Mouse (Mus musculus): ENCODE measurements at regions not wholly inside any gene's neighbourhood (a gene's known extent, or its start where the extent isn't known, plus 50 kb on each side); places are given as distances from the start of the nearest gene placed in this dataset.

GRCm38 (mm10) chr3:54443791-54444190 is 82.9 kb downstream of the Postn start:
- 71% methylated on average over 1 of the region's 1 CpGs for WGBS
- no peaks in the 10 kb centered on the region for H3K36me3 ChIP-seq

DNA sequence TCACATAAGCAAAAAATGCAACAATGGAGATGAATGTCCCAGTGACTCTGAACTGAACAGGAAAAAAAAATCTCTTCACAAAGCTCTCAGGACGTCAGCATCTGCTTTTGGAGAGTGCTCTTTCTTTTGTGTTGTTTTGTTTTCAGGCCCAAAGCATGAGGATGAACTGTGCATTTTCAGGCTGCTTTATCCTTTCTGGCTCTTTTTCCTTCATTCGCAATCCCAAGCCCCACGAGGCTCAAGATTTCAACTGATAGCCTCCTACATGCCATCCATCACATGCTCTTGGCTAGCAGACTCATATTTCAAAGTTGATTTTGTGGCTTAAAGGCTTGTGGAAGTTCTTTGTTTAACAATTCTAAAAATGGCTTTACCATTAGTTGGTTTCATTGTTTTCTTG is 86.0 kb downstream of the Postn start:
- peaks cover 3% of the 10 kb centered on the region; the same call in 1 of the 2 replicates for H3K4me1 ChIP-seq
- no peaks in the 10 kb centered on the region for H3K36me3 ChIP-seq
- H3K9ac ChIP-seq: no peak overlapping the region
- no peaks in the 10 kb centered on the region for H3K9me3 ChIP-seq
- no peaks in the 10 kb centered on the region for H3K27me3 ChIP-seq
- no peak overlapping the region for H3K27ac ChIP-seq
- ATAC-seq (ENCODE audit: low FRiP score, low read depth): no peak
- WGBS: 52% methylated on average over 3 of the region's 3 CpGs
- no peak overlapping the region for H3K4me3 ChIP-seq
- H3K4me2 ChIP-seq (replicated peaks): no peak overlapping the region

More at GRCm38 (mm10) chr3:54443791-54444190, 82.9 kb downstream of the Postn start:
- peaks cover 3% of the 10 kb centered on the region; the same call in 1 of the 2 replicates for H3K4me1 ChIP-seq
- no peak for ATAC-seq (ENCODE audit: low FRiP score, low read depth)
- H3K4me2 ChIP-seq (replicated peaks): no peak overlapping the region
- no peak overlapping the region for H3K9ac ChIP-seq
- H3K9me3 ChIP-seq: no peaks in the 10 kb centered on the region
- no peaks in the 10 kb centered on the region for H3K27me3 ChIP-seq
- H3K4me3 ChIP-seq: no peak overlapping the region
- H3K27ac ChIP-seq: no peak overlapping the region

DNA sequence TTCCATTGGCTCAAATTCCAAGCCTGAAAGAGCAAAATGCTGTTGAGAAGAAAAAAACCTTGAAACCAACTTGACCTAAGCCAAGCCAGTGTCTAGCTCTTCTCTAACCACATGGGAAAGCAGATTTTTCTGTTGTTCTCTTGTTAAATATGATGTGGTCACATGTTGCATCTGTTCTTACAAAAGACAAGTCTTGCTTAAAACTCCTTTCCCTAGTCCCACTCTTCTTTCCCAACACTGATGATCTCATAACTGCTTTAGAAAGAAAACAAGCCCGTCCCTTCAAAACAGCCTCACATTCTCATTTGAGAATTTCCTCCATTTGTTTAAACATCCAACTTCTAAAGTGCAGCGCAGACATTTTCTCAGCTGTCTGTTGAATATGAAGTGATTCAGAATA is 96.5 kb downstream of the Postn start:
- WGBS: 82% methylated on average over 2 of the region's 2 CpGs
- H3K9ac ChIP-seq: no peak overlapping the region

DNA sequence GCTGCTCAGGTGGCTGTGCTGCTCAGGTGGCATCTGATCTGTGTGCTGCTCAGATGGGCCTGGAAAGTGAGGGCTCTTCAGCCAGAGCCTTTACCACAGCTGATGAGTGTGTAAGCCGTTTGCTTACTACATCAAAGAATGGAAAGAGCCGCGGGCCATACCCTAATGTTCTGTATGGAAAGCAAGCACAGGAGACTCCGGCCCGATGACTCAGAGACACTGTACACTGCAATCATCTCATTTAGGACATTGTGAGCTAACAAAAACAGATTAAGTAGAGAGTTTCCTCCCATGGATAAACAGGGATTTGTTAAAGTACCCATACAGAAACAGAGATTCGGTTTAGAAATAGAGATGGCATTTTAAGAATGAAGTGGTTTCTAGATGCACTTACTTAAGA is 100.5 kb downstream of the Postn start:
- Histone ChIP-seq H3K9ac (no peak overlapping the region), H3K36me3 (no peaks in the 10 kb centered on the region), H3K9me3 (no peaks in the 10 kb centered on the region), H3K4me3 (no peak overlapping the region), H3K27me3 (no peaks in the 10 kb centered on the region), H3K4me2 (replicated peaks) (no peak overlapping the region), H3K4me1 (0 out of 2 replicates have a peak, but pooled peaks cover 5% of the 10 kb centered on the region), H3K27ac (no peak overlapping the region)
- ATAC-seq (ENCODE audit: low FRiP score, low read depth): no peak
- 87% methylated on average over 6 of the region's 6 CpGs for whole genome bisulfite sequencing

More for the DNA sequence above, 96.5 kb downstream of the Postn start:
- H3K9me3 ChIP-seq: no peaks in the 10 kb centered on the region
- no peak overlapping the region for H3K4me3 ChIP-seq
- H3K27ac ChIP-seq: no peak overlapping the region
- H3K4me2 ChIP-seq (replicated peaks): no peak overlapping the region
- ATAC-seq (ENCODE audit: low FRiP score, low read depth): no peak
- H3K27me3 ChIP-seq: no peaks in the 10 kb centered on the region
- 0 out of 2 replicates have a peak, but pooled peaks cover 5% of the 10 kb centered on the region for H3K4me1 ChIP-seq
- no peaks in the 10 kb centered on the region for H3K36me3 ChIP-seq

DNA sequence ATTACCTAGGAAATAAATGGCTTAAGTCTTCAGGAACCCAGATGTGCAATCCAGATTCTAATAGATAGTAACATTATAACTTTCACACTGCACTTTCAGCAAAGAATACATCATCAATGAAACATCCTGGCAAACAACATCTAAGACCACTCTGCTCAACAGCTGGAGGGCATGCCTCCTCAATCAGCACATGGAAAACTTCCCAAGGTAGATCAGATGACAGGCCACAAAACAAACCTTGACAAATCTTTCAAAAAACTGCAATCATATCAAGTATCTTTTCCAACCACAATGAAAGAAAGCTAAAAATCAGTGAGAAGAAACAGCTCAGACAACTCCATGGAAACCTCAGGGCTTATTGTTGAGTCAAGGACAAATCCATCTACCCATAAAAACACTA is 105.2 kb downstream of the Postn start:
- no peak overlapping the region for H3K4me3 ChIP-seq
- no peak overlapping the region for H3K4me2 ChIP-seq (replicated peaks)
- no peak overlapping the region for H3K9ac ChIP-seq
- no peaks in the 10 kb centered on the region for H3K36me3 ChIP-seq
- ATAC-seq (ENCODE audit: low FRiP score, low read depth): no peak
- no peak overlapping the region for H3K27ac ChIP-seq
- H3K9me3 ChIP-seq: no peaks in the 10 kb centered on the region
- 0 out of 2 replicates have a peak, but pooled peaks cover 5% of the 10 kb centered on the region for H3K4me1 ChIP-seq
- no peaks in the 10 kb centered on the region for H3K27me3 ChIP-seq

GRCm38 (mm10) chr3:54474209-54474608 is 113.3 kb downstream of the Postn start:
- 77% methylated on average over 6 of the region's 6 CpGs for WGBS
- Histone ChIP-seq H3K4me1 (peaks cover 25% of the 10 kb centered on the region), H3K4me3 (no peak overlapping the region), H3K27me3 (0 out of 2 replicates have a peak, but pooled peaks cover 3% of the 10 kb centered on the region), H3K4me2 (replicated peaks) (no peak overlapping the region), H3K36me3 (no peaks in the 10 kb centered on the region), H3K9me3 (no peaks in the 10 kb centered on the region), H3K9ac (no peak overlapping the region), H3K27ac (no peak overlapping the region)
- ATAC-seq (ENCODE audit: low FRiP score, low read depth): no peak

GRCm38 (mm10) chr3:54475879-54476278 is 115.0 kb downstream of the Postn start:
- no peak overlapping the region for H3K4me2 ChIP-seq (replicated peaks)
- WGBS: 61% methylated on average over 3 of the region's 3 CpGs

DNA sequence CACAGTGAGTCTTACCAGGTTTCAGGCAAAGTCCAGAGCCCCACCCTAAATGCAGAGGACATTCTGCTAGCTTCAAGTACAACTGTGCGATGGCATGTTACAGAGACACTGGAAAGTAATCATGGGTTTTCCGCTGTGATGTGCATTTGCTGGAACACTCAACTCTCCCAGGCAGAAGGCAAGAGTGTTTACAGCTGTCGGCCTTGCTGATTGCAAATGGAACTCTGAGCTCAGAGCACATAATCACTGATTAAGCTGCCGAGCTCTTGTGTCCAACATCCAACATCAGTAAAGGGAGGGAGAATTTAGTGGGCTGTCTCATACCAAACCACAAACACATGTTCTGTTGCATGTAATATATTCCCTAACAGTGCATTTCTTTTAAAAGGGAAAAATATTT is 117.1 kb downstream of the Postn start:
- Histone ChIP-seq H3K4me2 (replicated peaks) (no peak overlapping the region), H3K36me3 (no peaks in the 10 kb centered on the region), H3K4me1 (peaks cover 29% of the 10 kb centered on the region), H3K27me3 (no peaks in the 10 kb centered on the region), H3K9me3 (no peaks in the 10 kb centered on the region), H3K4me3 (no peak overlapping the region), H3K9ac (no peak overlapping the region), H3K27ac (peak overlapping the region; percentile 39; the same call in 1 of the 2 replicates)
- ATAC-seq (ENCODE audit: low FRiP score, low read depth): peak; percentile 59
- 35% methylated on average over 4 of the region's 4 CpGs for WGBS

More at GRCm38 (mm10) chr3:54475879-54476278, 115.0 kb downstream of the Postn start:
- 0 out of 2 replicates have a peak, but pooled peaks cover 3% of the 10 kb centered on the region for H3K27me3 ChIP-seq
- no peak overlapping the region for H3K27ac ChIP-seq
- peaks cover 29% of the 10 kb centered on the region for H3K4me1 ChIP-seq
- no peak overlapping the region for H3K9ac ChIP-seq
- ATAC-seq (ENCODE audit: low FRiP score, low read depth): no peak
- H3K9me3 ChIP-seq: no peaks in the 10 kb centered on the region
- H3K36me3 ChIP-seq: no peaks in the 10 kb centered on the region
- H3K4me3 ChIP-seq: no peak overlapping the region

DNA sequence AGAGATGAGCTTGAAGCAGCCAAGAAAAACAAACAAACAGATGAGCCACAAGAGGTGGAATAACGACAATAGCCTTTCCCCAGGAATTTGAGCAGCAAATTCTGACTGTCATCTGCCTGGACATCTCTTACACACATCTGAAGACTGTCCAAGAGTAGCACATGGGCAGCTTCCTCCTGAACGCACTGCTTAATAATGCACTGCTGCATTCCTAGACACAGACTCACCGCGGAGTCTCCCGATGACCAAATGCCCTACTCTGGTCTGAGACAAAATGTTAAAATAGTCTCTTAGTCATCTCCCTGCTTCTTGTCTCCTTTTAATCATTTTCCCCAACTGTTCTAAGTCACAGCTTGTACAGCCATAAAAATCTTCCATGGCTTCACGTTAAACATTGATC is 119.3 kb downstream of the Postn start:
- 75% methylated on average over 6 of the region's 6 CpGs for WGBS
- Histone ChIP-seq H3K27ac (no peak overlapping the region), H3K9me3 (no peaks in the 10 kb centered on the region), H3K36me3 (no peaks in the 10 kb centered on the region), H3K4me3 (no peak overlapping the region), H3K4me1 (peaks cover 29% of the 10 kb centered on the region), H3K4me2 (replicated peaks) (no peak overlapping the region), H3K9ac (no peak overlapping the region), H3K27me3 (no peaks in the 10 kb centered on the region)
- ATAC-seq (ENCODE audit: low FRiP score, low read depth): no peak

DNA sequence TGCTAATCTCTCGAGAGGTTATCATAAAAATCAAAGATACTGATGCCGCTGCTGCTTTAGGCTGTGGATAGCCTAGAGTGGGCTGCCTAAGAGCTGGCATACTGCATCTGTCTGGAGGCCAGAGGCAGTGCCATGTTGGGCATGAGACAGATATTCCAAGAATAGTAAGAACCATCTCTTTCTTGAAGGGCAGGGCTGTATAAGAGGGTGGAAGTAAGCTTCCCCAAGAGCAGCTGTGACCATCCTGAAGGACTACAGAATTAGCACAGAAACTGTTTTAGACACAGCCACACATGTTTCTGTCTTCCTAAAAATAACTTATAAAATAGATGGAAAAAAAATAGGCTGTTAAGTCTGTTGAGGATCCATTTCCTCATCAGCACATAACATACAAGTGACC is 126.4 kb downstream of the Postn start:
- Histone ChIP-seq H3K27ac (no peak overlapping the region), H3K4me3 (no peak overlapping the region), H3K9me3 (0 out of 2 replicates have a peak, but pooled peaks cover 3% of the 10 kb centered on the region), H3K9ac (no peak overlapping the region), H3K27me3 (no peaks in the 10 kb centered on the region), H3K4me1 (peaks cover 16% of the 10 kb centered on the region), H3K36me3 (no peaks in the 10 kb centered on the region), H3K4me2 (replicated peaks) (no peak overlapping the region)
- 96% methylated on average over 2 of the region's 2 CpGs for WGBS
- no peak for ATAC-seq (ENCODE audit: low FRiP score, low read depth)

- H3K4me3 ChIP-seq: no peak overlapping the region
- 69% methylated on average over 4 of the region's 4 CpGs for WGBS
- no peak overlapping the region for H3K4me2 ChIP-seq (replicated peaks)
- no peak for ATAC-seq (ENCODE audit: low FRiP score, low read depth)
- no peak overlapping the region for H3K27ac ChIP-seq
- H3K9me3 ChIP-seq: 0 out of 2 replicates have a peak, but pooled peaks cover 3% of the 10 kb centered on the region
- no peak overlapping the region for H3K9ac ChIP-seq
- no peaks in the 10 kb centered on the region for H3K27me3 ChIP-seq
- H3K36me3 ChIP-seq: no peaks in the 10 kb centered on the region
- peaks cover 16% of the 10 kb centered on the region for H3K4me1 ChIP-seq
Observed at GRCm38 (mm10) chr3:54487844-54488243, 126.9 kb downstream of the Postn start.

DNA sequence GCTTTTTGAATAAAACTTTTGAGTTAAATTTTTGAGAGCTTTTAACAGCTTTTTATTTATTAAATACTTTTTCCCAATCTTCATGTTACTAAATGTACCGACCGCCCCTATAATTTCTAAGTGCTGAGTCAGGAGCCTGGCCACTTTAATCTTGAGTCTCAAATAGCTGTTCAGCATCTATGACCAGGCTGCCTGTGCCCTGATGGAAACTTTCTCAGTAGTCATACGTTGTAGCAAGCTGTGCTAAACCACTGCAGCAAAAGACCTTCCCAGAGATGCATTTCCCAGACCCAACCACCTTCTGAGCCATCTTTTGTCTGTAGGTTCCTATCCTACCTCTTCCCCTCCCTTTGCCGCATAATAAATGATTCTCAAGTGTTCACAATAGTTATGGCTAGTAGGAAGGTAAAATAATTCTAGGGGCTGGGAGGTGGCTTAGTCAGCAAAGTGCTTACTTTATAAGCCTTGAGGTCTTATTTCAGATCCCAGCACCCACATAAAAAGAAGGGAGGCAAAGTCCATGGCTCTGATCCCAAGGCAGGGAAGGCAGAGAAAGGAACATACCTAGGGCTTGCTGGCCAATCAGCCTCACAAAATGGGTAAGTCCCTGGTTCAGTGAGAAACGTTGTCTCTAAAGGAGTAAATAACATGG is 129.5 kb downstream of the Postn start:
- peaks cover 16% of the 10 kb centered on the region for H3K4me1 ChIP-seq
- H3K27ac ChIP-seq: peak overlapping the region; percentile 55; the same call in 1 of the 2 replicates
- H3K4me2 ChIP-seq (replicated peaks): no peak overlapping the region
- H3K9ac ChIP-seq: no peak overlapping the region
- no peaks in the 10 kb centered on the region for H3K27me3 ChIP-seq
- WGBS: 52% methylated on average over 5 of the region's 5 CpGs
- H3K4me3 ChIP-seq: no peak overlapping the region
- H3K36me3 ChIP-seq: no peaks in the 10 kb centered on the region
- 0 out of 2 replicates have a peak, but pooled peaks cover 3% of the 10 kb centered on the region for H3K9me3 ChIP-seq
- peak; percentile 77 for ATAC-seq (ENCODE audit: low FRiP score, low read depth)

DNA sequence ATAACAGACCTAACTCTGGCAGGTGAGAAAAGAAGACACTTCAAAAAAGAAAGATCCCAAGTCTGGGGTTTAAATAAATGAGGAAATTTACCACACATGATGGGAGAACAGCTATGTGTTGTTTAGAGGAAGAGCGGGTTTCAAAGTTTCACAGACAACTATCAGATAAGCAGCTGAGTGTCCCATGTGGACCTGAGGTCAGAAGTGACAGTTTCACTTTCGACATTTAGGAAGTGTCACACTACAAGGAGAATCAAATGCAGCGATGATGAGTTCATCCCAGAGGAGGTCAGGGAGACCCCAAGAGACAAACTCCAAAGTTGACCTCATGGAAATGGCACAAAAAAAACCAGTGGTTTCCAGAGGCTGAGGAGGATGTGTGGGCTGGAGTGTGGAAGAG is 132.7 kb downstream of the Postn start:
- 87% methylated on average over 3 of the region's 3 CpGs for WGBS

More for the DNA sequence above, 132.7 kb downstream of the Postn start:
- no peak for ATAC-seq (ENCODE audit: low FRiP score, low read depth)
- no peaks in the 10 kb centered on the region for H3K36me3 ChIP-seq
- no peak overlapping the region for H3K4me3 ChIP-seq
- H3K9ac ChIP-seq: no peak overlapping the region
- no peak overlapping the region for H3K4me2 ChIP-seq (replicated peaks)
- H3K27me3 ChIP-seq: no peaks in the 10 kb centered on the region
- H3K9me3 ChIP-seq: peaks cover 4% of the 10 kb centered on the region; the same call in 1 of the 2 replicates
- peaks cover 16% of the 10 kb centered on the region for H3K4me1 ChIP-seq
- no peak overlapping the region for H3K27ac ChIP-seq

Data from limb, embryonic 13.5 days (tissue).